Mouse (Mus musculus): Measurements from ENCODE around the gene Gsdma.

- no peak for TF ChIP-seq GATA1 (IDR thresholded peaks at IDR 0.05; ENCODE audit: borderline replicate concordance, low read length)
- TF ChIP-seq FLI1 (IDR thresholded peaks at IDR 0.05; ENCODE audit: low read length): no peak
Measured at GRCm38 (mm10) chr11:98725926-98726506, 61.9 kb downstream of the Gsdma start.

Measured in megakaryocyte, embryonic 14.5 days (primary cell).